Mouse (Mus musculus) thymus, postnatal 4 days (tissue): ENCODE measurements around the gene Il23r.

ENCODE experiments used
- DNase-seq: peaks from one replicate; pipeline ENCODE4 v3.0.0; 2021

Gene Il23r

DNA sequence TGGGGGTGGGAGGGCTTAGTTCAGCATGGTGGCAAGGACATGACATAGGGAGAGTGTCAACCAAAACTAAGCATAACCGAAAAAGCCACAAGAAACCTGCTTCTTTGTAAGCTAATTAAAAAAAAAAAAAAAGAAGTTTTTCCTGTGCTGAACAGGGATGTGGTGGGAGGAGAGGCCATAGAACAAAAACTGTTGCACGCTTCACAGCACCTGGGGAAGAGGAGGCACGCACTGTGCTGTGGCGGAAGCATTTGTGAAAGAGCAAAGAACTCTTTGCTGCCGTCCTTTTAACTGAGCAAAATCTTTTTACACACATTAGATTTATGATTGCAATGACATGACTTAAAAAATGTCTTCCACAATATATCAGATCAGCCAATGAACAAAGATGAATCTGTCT, 69.9 kb downstream of the Il23r start:
- DNase-seq: peak; percentile 51

DNA sequence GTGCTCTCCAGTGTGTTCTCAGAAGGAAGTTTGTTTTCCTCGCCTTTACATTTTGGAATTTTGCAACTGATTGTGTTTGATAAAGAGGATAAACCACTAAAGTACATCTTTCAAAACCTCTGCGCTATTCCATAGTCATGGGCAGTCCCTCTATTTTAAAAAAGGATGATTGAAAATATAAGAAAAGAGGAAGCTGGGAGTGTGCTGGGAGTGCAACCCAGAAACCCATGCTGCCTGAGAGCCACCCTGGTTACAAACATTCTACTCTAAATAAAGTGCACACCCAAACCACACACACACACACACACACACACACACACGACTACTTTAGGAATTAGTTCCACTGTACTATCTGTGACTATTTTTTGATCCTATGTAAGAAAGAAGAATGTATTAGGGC, 75.1 kb downstream of the Il23r start:
- DNase-seq: no peak

DNA sequence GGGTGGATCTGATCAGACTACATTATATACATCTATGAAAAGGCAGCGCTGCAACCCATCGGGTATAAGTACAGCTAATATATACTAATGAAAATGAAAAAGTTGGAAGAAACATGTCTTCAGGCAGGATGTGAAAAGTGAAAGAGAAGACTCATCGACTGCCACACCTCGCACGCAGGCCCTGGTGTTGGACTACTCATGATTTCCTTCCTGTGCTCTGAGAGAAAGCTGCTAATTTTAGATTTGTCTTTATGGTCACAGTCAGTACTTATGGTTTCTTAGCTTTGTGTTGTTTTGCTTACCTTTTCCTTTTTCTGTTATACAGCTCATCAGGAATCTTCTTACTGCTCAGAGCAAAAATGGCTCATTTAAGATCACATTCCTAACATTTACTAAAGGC, 76.4 kb downstream of the Il23r start:
- DNase-seq: peak; percentile 35

DNA sequence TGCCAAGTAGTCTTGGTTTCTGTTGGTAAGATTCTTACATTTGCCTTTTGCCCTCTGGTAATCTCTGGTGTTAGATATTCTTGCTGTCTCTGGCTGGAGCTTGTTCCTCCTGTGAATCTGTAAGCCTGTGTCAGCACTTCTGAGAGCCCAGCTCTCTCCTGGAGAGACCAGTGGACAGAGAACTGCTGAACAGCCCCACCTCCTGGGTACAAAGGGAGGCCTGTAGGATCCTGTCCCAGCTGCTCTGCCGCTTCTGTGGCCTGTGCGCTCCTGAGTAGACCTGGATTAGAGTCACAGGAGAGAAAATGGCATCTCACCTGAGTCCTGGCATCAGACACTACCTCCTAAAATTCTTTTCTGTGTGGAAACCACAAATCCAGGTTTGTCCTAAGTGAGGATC, 78.3 kb downstream of the Il23r start:
- no peak for DNase-seq

DNA sequence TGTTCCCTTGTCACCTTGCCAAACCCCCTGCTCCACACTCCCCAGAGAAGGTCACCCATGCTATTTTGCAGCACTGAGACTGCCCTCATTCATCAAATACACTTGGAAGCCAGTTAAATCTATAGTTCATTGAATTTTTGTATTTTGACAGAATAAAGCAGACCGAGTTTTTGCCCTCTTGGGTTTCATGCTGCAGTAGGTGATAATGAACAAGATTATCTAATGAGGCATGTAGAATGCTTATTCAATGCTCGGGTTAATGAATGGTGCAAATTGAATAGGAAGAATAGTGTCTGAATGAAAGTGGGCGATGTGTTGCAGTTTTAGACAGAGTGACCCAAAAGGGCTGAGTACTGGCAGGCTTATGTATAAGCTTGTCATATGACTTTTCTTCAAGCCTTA, 86.4 kb downstream of the Il23r start:
- DNase-seq: no peak

DNA sequence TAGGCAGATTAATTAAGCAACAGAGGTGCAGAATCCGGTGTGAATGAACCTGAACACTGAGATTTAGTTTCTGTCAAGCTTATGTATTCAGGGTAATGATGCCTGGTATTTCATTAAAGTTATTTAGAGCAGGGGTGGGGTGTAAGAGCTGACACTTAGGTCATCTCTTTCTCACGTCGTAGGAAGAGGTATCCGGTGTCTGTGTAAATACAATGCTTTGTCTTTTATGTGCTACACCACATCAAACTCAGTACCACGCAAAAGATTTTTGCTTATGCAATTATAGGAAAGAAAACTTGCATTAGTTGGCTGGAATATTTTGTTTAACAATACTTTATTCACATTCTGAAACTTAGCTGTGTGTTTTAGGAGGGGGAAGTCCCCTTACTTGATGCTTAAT, 92.1 kb downstream of the Il23r start:
- no peak for DNase-seq

DNA sequence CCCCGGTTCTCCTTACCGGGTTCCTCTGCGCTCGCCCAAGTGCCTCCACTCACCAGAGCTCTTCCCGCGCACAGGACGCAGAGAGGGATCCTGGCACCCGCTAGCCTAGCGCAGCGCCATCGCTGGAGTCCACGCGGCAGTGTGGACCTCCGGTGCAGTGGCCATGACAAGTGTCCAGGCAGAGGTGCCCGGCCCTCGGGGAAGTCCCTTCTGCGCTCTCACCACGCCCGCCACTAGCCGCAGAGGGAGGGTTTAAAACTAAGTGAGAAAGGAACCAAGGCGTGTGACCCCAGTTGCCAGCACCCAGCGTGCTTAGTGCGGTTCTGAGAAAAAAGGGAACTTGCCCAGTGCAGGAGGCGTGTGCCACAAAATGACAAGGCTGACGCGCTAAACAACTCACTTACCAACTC, 115.7 kb downstream of the Il23r start, which contains the start of gene Il12rb2:
Il12rb2 (minus strand) TSS at position 207 of the 410 bp plus-strand sequence.
- peak; percentile 55 for DNase-seq
